Mouse (Mus musculus) lung, postnatal 10 days (tissue): ENCODE results near the gene Stk11ip.

Experiments
- DNase-seq: peaks from one replicate; pipeline ENCODE4 v3.0.0; 2021

Gene Stk11ip

GRCm38 (mm10) chr1:75544351-75544750 is 23.0 kb downstream of the Stk11ip start:
- DNase-seq: no peak

- peak; percentile 77 for DNase-seq
These were observed 24.9 kb downstream of the Stk11ip start, which contains the start of gene Slc4a3 for GRCm38 (mm10) chr1:75545965-75546956. Slc4a3 (plus strand) TSS chr1:75546266.

GRCm38 (mm10) chr1:75547351-75547750 is 26.0 kb downstream of the Stk11ip start:
- no peak for DNase-seq

DNA sequence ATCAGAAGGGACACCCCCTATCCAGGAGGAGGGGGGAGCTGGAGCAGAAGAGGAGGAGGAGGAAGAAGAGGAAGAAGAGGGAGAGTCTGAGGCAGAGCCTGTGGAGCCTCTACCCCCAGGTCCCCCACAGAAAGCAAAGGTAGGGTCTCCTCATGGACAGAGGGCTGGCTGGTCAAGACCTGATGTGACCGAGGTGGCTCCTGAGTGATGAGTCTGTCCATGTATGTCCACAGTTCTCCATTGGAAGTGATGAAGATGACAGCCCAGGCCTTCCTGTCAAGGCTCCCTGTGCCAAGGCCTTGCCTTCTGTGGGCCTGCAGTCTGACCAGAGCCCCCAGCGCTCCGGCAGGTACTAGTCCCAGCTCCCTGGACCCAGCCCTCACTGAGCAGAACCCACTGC is 26.8 kb downstream of the Stk11ip start:
- no peak for DNase-seq

GRCm38 (mm10) chr1:75548871-75549270 is 27.5 kb downstream of the Stk11ip start:
- no peak for DNase-seq

DNA sequence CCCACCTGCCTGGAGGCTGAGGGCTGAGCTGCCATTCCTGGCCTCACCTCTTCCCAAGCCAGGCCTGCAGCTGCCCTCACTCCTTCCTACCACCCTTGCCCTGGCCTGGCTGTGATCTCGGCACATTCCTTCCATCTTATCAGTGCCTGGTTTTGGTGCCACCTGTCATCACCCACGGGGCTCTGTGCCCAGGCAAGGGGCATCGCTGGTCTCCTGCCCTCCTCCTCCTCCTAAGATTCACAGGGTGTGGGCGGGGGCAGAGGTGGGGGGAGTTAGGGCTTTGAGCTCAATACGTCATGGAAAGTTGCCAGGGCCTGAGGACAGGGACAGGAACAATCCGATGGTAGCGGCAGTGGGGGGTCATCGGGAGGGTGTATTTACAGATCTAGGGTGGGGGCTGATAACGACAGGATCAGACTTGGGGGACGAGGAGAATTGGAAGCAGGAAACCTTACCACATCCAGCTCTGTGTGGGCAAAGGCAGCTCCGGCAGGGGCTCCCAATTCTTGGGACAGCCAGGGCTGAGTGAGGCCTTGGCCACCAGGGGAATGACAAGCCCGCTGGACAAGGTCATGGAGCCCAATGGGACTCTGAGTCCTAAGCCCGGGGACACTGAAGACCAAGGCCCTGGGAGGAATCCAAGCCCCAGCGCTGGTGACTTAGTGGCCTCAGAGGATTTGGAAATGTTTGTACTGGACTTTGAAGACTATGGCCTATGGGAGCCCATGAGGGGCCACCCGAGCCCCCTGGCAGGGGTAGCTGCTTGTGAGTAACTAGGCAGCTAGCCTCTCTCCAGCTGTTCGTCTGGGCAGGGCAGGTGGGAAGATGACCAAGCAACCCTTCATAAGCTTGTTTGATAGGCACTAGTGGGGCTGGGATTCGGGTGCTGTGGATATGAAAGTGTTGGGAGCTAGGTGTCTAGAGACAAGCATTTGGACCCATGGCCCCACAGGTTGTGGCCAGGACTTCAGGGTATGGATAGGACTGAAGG is 28.3 kb downstream of the Stk11ip start:
- DNase-seq: no peak

DNA sequence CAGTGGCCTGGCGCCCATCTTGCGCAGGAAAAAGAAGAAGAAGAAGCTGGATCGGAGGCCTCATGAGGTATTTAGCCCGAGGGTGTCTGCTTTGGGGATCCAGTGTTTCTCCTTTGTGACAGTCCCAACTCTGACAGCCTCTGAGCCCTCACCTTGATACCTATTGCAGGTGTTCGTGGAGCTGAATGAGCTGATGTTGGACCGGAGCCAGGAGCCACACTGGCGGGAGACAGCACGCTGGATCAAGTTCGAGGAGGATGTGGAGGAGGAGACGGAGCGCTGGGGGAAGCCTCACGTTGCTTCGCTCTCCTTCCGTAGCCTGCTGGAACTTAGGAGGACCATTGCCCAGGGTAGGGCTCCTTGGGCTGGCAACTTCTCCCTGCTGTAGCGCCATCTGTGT is 29.3 kb downstream of the Stk11ip start:
- no peak for DNase-seq

DNA sequence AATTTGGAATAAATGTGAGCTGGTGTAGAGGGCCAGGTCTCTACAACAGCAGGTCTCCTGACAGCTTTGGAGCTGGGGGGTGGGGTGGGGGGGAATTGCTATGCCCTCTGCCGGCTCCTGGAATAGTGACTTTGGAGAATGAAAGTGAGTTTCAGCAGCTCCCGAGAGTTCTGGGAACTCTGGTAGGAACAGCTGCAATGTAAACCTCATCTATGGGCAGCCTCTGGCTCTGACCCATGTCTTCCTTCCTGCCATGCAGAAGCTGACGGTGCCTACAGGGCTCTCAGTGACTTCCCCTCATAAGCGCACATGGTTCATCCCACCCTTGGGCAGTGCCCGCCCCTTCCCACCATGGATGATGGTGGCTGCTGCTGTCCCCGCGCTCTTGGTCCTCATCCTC is 34.4 kb downstream of the Stk11ip start:
- DNase-seq: no peak

DNA sequence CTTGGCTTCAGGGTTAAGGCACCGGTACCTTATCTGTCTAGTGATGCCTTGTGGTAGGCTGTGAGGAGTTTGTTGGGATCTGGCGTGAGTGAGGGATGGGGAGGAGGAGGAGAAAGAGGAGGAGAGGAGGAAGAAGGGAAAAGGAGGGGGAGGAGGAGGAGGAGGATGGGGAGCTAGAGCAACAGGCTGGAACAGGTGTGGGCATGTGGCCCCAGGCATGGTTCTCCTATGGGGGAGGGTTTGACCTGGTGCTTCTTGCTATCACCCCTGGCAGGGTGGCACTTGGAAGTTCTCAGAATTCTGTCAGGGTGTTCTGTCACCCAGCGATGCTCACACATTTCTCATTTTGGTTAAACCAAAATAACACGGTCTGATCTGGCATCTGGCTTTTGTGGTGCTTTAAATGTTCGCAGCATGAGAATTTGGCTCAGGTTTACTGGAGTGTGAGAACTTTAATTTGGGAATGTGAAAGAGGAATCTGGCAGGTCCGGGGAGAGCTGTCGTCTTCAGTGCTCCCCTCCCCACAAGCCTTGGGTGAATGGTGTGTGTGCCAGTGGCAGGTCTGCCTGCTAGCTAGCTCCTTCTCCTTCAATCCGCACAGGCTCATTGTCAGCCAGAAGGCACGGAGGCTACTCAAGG is 34.9 kb downstream of the Stk11ip start:
- no peak for DNase-seq

- no peak for DNase-seq
These were observed 35.7 kb downstream of the Stk11ip start for GRCm38 (mm10) chr1:75557041-75557440.

DNA sequence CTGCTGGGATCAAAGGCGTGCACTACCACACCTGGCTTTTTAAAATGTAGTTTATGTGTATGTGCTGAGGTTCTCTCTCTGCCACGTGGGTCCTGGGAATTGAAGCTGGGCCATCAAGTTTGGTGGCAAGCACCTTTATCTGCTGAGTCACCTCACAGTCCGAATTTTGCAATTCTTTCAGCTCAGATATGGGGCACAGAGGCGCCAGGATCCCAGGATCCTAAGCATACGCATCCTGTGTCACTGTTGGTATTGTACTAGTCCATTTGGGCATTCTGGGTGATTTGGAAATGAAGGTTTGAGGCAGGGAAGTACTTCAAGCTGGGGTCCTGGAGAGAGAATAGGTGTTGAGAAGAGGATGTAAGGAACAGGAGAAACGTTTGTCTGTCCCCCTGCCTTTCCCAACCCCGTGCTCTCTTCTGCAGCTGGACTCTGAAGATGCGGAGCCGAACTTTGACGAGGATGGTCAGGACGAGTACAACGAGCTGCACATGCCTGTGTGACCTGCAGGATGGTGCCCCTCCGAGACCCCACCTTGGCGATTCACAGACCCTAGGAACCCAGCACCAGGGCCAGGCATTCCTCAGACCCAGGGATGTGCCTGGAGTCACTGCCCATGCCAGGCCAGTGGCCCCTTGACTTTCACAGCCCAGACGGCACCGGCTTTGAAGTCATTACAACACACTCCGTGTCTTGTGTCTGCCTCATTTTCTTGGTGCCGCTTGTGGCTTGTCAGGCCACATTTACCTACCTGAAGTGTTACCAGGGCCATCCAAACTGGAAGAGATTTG is 37.3 kb downstream of the Stk11ip start:
- DNase-seq: no peak

DNA sequence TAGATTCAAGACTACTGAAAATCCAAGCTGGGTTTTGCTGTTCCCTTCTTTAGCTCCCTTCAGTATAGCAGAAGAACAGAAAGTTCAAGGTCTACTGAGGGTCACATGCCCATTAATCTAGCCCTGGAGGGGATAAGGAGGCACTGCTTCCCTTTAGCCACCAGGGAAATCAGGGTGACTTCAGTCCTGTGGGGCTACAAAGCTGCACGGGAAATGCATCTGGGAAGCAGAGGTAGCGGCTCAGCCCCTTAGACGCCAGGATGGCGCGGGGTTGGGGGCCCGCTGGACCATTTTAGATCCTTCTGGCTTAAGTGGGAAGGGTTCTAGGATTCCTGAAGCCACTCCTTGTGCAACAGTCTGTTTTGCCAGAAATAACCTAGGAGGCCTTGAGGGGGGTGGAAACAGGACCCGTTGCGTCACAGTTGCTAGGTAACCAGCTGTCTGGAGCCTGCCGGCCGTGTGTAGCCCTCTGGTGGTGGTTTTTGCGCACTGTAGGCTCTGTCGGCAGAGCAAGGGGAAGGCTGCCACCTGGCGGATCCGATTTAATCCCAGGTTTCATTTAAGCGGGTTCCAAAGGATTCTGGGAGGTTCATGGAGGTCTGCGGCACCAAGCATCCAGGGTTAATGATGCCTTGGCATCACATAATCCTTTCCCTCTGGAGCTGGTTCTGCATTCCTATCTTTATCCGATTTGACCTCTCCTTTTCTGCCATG is 38.0 kb downstream of the Stk11ip start:
- DNase-seq: peak; percentile 95

GRCm38 (mm10) chr1:75560206-75560913 is 39.0 kb downstream of the Stk11ip start:
- no peak for DNase-seq

DNA sequence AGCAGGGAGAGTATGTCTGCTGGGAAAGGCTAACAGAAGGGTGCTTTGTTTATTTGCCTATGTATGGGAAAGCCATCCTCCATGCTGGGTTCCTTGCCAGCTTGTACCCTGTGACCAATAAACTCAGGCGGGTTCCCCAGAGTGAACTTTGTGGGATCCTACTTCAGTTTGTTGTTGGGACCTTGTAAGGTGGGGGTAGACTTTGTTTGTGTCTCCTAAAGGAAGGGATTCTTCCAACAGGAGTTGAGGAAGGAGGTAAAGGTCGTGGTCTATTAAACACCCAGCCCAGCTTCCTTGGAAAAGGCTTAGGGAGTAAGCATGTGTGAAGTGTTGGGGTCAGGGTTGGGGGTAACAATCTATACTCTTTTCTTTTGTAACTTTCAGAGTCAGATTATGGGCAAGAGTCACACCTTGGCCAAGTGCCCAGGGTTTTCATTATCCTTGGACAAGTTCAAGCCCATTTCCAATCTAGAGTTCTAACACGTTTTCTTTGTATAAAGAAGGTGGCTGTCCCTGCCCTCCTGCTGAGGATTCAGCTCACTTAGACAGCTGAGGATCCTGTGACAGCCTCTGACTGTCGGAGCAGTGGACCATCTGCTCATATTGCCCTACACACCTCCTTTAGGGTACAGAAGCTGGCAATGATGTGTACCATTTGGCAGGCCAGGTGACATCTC is 40.0 kb downstream of the Stk11ip start:
- no peak for DNase-seq

DNA sequence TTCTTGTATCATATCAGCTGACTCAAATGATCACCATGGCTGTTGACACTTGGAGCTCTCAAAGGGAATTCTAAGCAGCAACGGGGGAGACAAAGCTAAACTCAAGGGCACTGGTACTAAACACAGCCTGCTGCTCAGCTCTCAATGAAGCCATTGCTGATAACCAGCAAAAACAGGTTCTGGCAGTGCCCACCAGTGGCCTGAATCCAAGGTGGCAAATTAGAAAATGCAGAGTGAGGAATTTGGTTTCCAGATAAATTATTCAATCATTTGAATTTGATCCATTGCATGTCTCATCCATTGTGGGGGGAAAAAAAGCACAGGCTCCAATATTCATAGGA is 40.5 kb downstream of the Stk11ip start:
- no peak for DNase-seq

DNA sequence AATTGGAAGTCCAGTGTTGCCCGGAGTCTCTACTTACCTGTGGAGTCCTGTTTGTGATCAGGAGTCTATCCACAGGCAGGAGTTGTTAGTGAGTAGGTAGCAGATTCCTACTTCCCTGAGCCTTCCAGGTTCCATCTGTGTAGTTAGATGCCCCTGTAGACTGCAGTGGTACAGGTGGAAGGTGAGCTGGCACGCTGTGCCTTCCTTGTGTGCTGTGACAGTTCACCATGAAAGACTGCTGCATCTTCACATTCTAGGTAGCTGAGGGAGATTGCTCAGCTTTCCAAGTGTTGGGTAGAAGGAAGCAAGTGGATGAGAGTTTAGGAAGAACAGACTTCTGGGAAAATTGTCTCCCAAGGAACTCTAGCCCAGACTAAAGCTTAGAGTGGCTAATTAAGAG is 42.8 kb downstream of the Stk11ip start:
- DNase-seq: no peak

DNA sequence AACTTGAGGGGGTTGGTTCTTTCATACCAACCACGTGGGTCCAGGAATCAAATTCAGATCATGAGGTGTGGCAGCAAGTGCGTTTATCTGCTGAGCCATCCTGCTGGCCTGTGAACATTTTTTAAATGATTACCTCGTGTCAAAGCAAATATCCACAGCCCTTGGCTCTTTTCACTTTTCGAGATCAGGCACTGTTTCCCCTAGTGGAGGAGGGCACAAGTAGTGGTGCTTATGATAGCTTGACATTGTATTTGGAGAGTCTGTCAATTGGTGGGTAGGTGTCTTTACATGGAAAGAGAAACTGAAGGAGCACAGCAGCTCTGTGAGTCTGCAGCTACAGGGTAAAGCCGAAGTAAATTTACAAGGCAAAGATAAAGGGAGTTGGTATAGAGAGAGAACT is 43.6 kb downstream of the Stk11ip start:
- DNase-seq: no peak

- DNase-seq: no peak
These were observed 44.3 kb downstream of the Stk11ip start for GRCm38 (mm10) chr1:75565616-75566015.

DNA sequence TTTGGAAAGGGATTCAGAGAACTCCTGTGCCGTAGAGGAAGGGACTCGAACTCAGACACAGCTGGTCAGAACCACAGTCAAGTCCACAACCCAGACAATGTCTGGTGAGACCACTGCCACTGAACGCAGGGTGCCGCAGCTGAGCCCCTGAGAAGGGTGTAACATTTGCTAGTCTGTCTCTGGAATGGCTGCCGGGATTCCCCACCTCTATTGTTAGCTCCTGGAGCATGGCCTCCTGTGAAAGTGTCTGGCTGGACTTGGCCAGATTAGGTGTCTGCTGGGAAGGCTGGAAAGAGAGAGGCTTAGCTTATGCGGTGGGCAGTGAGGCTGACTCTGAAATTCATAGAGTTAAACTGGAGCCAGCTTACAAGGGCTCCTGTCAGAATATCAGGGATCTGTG is 49.1 kb downstream of the Stk11ip start:
- no peak for DNase-seq

GRCm38 (mm10) chr1:75572776-75573175 is 51.4 kb downstream of the Stk11ip start:
- DNase-seq: no peak
